Mouse (Mus musculus) kidney, embryonic 14.5 days (tissue): ENCODE measurements at regions not wholly inside any gene's neighbourhood (a gene's known extent, or its start where the extent isn't known, plus 50 kb on each side); places are given as distances from the start of the nearest gene placed in this dataset.

ENCODE experiments used
- ATAC-seq: fragments of 200-750 bp; cut with Nextera tagmentation; 2 replicates; pipeline ENCODE4 v1.8.0; 2017; ENCODE audit warnings: moderate number of reproducible peaks, mild to moderate bottlenecking, moderate TSS enrichment, moderate library complexity; ENCODE audit not compliant: low FRiP score, low TSS enrichment
- H3K27ac ChIP-seq: fragments of 300-500 bp; sonication (generic); 2 replicates; pipeline ENCODE4 v1.5.1; 2014; ENCODE audit warnings: low read depth, mild to moderate bottlenecking, low read length, moderate library complexity, mixed read lengths
- H3K27me3 ChIP-seq: fragments of 300-500 bp; sonication (generic); 2 replicates; pipeline ENCODE4 v1.6.1; 2014; ENCODE audit warnings: mild to moderate bottlenecking, low read length; ENCODE audit not compliant: control insufficient read depth, insufficient read depth
- H3K36me3 ChIP-seq: fragments of 300-500 bp; sonication (generic); 2 replicates; pipeline ENCODE4 v1.6.1; 2014; ENCODE audit warnings: low read length, mixed read lengths; ENCODE audit not compliant: control insufficient read depth, insufficient read depth
- H3K4me1 ChIP-seq: fragments of 300-500 bp; sonication (generic); 2 replicates; pipeline ENCODE4 v1.6.1; 2014; ENCODE audit warnings: low read length, mixed read lengths; ENCODE audit not compliant: control insufficient read depth, insufficient read depth
- H3K4me2 ChIP-seq: fragments of 300-500 bp; sonication (generic); replicated peaks from 2 replicates; pipeline ENCODE4 v1.6.1; 2014; ENCODE audit warnings: low read depth, mild to moderate bottlenecking, low read length
- H3K4me3 ChIP-seq: fragments of 300-500 bp; sonication (generic); 2 replicates; pipeline ENCODE4 v1.5.1; 2014; ENCODE audit warnings: mild to moderate bottlenecking, low read length
- H3K9ac ChIP-seq: fragments of 300-500 bp; sonication (generic); 2 replicates; pipeline ENCODE4 v1.6.1; 2014; ENCODE audit warnings: low read depth, mild to moderate bottlenecking, low read length, moderate library complexity
- H3K9me3 ChIP-seq: fragments of 300-500 bp; sonication (generic); 2 replicates; pipeline ENCODE4 v1.6.1; 2016; ENCODE audit warnings: low read length; ENCODE audit not compliant: control insufficient read depth
- WGBS: fragments of 180-500 bp; shearing (Covaris S2); extraction: QIAGEN DNeasy Blood & Tissue Kit; methylation state at CpG from one replicate; pipeline ENCODE4 v1.1.7; 2014; 5-methylcytosine and 5-hydroxymethylcytosine counted together

DNA sequence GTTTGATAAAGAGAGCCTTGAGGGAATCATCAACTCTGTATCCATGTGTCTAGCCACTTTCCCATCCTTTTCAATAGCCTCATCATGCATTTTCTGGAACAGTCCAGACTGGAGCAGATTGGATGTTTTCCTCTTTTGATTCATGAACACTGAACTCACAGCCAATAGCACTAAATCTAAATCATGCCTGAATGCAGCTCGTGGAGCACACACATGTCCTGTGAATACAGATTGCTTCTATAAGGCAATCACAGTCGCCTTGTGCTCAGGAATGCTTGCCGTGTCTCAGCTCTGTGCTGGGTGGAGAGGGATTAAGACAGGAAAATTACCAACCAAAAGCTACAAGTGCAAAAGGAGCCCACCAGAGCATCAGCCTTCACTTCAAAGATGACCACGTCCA is 100.9 kb upstream of the Spin1 start:
- no peaks in the 10 kb centered on the region for H3K36me3 ChIP-seq
- no peak overlapping the region for H3K4me3 ChIP-seq
- no peak overlapping the region for H3K4me2 ChIP-seq
- 74% methylated on average over 4 of the region's 4 CpGs for WGBS
- H3K27me3 ChIP-seq = no peaks in the 10 kb centered on the region
- 0 out of 2 replicates have a peak, but pooled peaks cover 2% of the 10 kb centered on the region for H3K9me3 ChIP-seq
- no peaks in the 10 kb centered on the region for H3K4me1 ChIP-seq
- no peak overlapping the region for H3K9ac ChIP-seq
- ATAC-seq = no peak
- H3K27ac ChIP-seq = no peak overlapping the region

DNA sequence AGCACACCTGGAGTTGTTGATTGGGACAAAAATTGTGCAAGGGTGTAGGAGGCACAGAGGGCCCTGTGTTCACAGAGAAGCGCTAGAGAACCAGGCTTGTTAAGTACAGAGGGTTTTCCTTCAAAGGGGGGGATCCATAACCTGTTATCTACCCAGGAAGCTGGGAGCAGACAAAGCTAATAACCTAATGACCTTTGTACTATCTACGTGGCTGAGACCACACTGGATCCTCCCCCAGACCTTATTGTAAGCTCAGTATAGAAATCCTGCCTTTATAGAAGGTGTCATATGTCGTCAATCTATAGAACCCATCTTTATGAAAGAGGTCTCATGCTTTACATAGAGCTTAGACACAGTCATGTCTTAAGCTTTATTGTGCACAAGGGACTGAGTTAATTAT is 95.9 kb upstream of the Spin1 start:
- Histone ChIP-seq H3K4me2 (no peak overlapping the region), H3K9me3 (0 out of 2 replicates have a peak, but pooled peaks cover 2% of the 10 kb centered on the region), H3K27me3 (no peaks in the 10 kb centered on the region), H3K4me1 (no peaks in the 10 kb centered on the region), H3K4me3 (no peak overlapping the region), H3K9ac (no peak overlapping the region), H3K36me3 (no peaks in the 10 kb centered on the region), H3K27ac (no peak overlapping the region)
- ATAC-seq = no peak
- 60% methylated on average over 3 of the region's 3 CpGs for WGBS

DNA sequence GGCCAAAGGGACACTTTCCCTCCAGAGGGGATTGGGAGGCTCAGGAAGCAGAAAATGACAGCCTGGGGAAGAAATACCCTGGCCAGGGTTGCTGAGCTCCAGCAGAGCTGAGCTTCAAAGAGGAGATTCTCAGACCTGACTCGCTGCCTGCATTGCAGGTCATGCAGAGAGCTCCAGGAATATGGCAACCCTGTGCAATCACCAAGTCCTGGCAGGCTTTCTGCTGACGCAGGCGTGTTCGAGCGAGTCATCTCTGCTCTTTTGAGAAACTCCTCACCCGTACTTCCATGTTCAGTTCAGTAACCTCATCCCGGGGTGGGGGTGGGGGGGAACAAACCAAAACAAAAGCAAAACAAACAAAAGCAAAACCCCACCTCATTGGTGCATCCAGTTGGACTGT is 89.9 kb upstream of the Spin1 start:
- no peak overlapping the region for H3K4me3 ChIP-seq
- H3K9me3 ChIP-seq = no peaks in the 10 kb centered on the region
- ATAC-seq = no peak
- no peak overlapping the region for H3K9ac ChIP-seq
- no peak overlapping the region for H3K27ac ChIP-seq
- no peak overlapping the region for H3K4me2 ChIP-seq
- H3K27me3 ChIP-seq = no peaks in the 10 kb centered on the region
- WGBS = 87% methylated on average over 7 of the region's 7 CpGs
- no peaks in the 10 kb centered on the region for H3K36me3 ChIP-seq
- no peaks in the 10 kb centered on the region for H3K4me1 ChIP-seq

DNA sequence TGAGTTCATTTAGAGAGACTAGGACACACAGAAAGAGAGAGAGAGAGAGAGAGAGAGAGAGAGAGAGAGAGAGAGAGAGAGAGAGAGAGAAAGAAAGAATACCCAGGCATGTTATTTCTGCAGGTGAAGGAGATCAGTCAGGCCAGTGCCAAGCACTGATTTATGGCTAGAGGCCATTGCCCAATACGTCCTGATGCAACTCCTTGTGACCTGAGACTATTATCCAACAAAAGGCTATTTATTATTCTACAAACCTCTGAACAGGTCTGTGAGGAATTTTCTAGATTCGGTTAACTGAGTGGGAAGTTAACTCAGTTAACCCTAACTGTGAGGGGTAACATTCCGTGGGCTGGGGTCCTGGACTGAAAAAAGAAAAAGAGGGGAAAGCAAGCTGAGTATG is 84.5 kb upstream of the Spin1 start:
- no peaks in the 10 kb centered on the region for H3K36me3 ChIP-seq

GRCm38 (mm10) chr13:51016956-51017703 is 83.5 kb upstream of the Spin1 start:
- Histone ChIP-seq H3K36me3 (no peaks in the 10 kb centered on the region), H3K4me1 (peaks cover 9% of the 10 kb centered on the region; the same call in 1 of the 2 replicates), H3K27me3 (no peaks in the 10 kb centered on the region), H3K4me2 (no peak overlapping the region), H3K4me3 (no peak overlapping the region), H3K9ac (no peak overlapping the region), H3K27ac (no peak overlapping the region), H3K9me3 (no peaks in the 10 kb centered on the region)
- 75% methylated on average over 16 of the region's 16 CpGs for WGBS
- no peak for ATAC-seq

More for the DNA sequence above, 84.5 kb upstream of the Spin1 start:
- H3K4me2 ChIP-seq = no peak overlapping the region
- no peaks in the 10 kb centered on the region for H3K27me3 ChIP-seq
- no peaks in the 10 kb centered on the region for H3K9me3 ChIP-seq
- H3K27ac ChIP-seq = no peak overlapping the region
- 69% methylated on average over 3 of the region's 3 CpGs for WGBS
- ATAC-seq = no peak
- H3K9ac ChIP-seq = no peak overlapping the region
- no peak overlapping the region for H3K4me3 ChIP-seq
- peaks cover 9% of the 10 kb centered on the region; the same call in 1 of the 2 replicates for H3K4me1 ChIP-seq

GRCm38 (mm10) chr13:51017727-51018321 is 82.9 kb upstream of the Spin1 start:
- Histone ChIP-seq H3K9me3 (no peaks in the 10 kb centered on the region), H3K27ac (no peak overlapping the region; the same call in 1 of the 2 replicates), H3K4me3 (no peak overlapping the region), H3K36me3 (no peaks in the 10 kb centered on the region), H3K9ac (no peak overlapping the region), H3K4me1 (peaks cover 13% of the 10 kb centered on the region; the same call in 1 of the 2 replicates), H3K4me2 (no peak overlapping the region), H3K27me3 (no peaks in the 10 kb centered on the region)
- ATAC-seq = peak; percentile 63
- WGBS = 18% methylated on average over 10 of the region's 10 CpGs

GRCm38 (mm10) chr13:51018366-51018765 is 82.3 kb upstream of the Spin1 start:
- no peaks in the 10 kb centered on the region for H3K9me3 ChIP-seq
- no peaks in the 10 kb centered on the region for H3K36me3 ChIP-seq
- H3K4me1 ChIP-seq = peaks cover 18% of the 10 kb centered on the region; the same call in 1 of the 2 replicates
- H3K4me2 ChIP-seq = no peak overlapping the region
- H3K4me3 ChIP-seq = no peak overlapping the region
- 66% methylated on average over 10 of the region's 10 CpGs for WGBS
- no peaks in the 10 kb centered on the region for H3K27me3 ChIP-seq
- ATAC-seq = no peak
- no peak overlapping the region for H3K27ac ChIP-seq
- no peak overlapping the region for H3K9ac ChIP-seq

GRCm38 (mm10) chr13:51022401-51023250 is 78.1 kb upstream of the Spin1 start:
- Histone ChIP-seq H3K9me3 (no peaks in the 10 kb centered on the region), H3K4me2 (no peak overlapping the region), H3K27me3 (no peaks in the 10 kb centered on the region), H3K27ac (peak overlapping the region; percentile 37; the same call in 1 of the 2 replicates), H3K36me3 (no peaks in the 10 kb centered on the region), H3K9ac (no peak overlapping the region), H3K4me3 (no peak overlapping the region), H3K4me1 (peaks cover 18% of the 10 kb centered on the region; the same call in 1 of the 2 replicates)
- WGBS = 52% methylated on average over 13 of the region's 13 CpGs
- no peak; the same call in 1 of the 2 replicates for ATAC-seq
